Mouse (Mus musculus) kidney, adult 2 months (tissue): ENCODE measurements around the gene Abtb1. TPM values are rescaled to one million over a fixed set of nuclear protein-coding genes. Genes with fewer than 3 reads are reported as not detected.
A peak's percentile ranks its signal among the peaks of the same experiment; 100 is the strongest.

Source experiments
- DNase-seq: peaks from one replicate; pipeline ENCODE4 v3.0.0; 2021
- H3K27ac ChIP-seq: fragments of 200-500 bp; 2 replicates; pipeline ENCODE4 v1.5.1; 2012; ENCODE audit warnings: low read depth, low read length, control low read depth, inconsistent platforms; ENCODE audit not compliant: insufficient read depth
- H3K27me3 ChIP-seq: fragments of 200-500 bp; replicated peaks from 2 replicates; pipeline ENCODE4 v1.6.1; 2012; ENCODE audit warnings: mild to moderate bottlenecking, moderate library complexity, low read length, inconsistent platforms; ENCODE audit not compliant: control insufficient read depth, insufficient read depth
- H3K36me3 ChIP-seq: fragments of 200-500 bp; 2 replicates; pipeline ENCODE4 v1.6.1; 2012; ENCODE audit warnings: mild to moderate bottlenecking, moderate library complexity, low read length, inconsistent platforms; ENCODE audit not compliant: control insufficient read depth, insufficient read depth
- H3K4me1 ChIP-seq: fragments of 200-500 bp; 2 replicates; pipeline ENCODE4 v1.6.1; 2011; ENCODE audit warnings: low read length; ENCODE audit not compliant: control insufficient read depth, insufficient read depth
- H3K4me3 ChIP-seq: fragments of 200-500 bp; 2 replicates; pipeline ENCODE4 v1.5.1; 2011; ENCODE audit warnings: mild to moderate bottlenecking, low read depth, low read length, control low read depth; ENCODE audit not compliant: insufficient read depth
- CTCF ChIP-seq: fragments of 200-500 bp; conservative IDR thresholded peaks from 2 replicates; pipeline ENCODE4 v1.5.1; 2011; ENCODE audit warnings: low read depth, mild to moderate bottlenecking, control low read depth, low read length, moderate library complexity, mixed read lengths; ENCODE audit not compliant: insufficient read depth, insufficient read length
- POLR2A ChIP-seq: fragments of 200-500 bp; IDR thresholded peaks from one replicate; pipeline ENCODE4 v1.6.1; 2011; ENCODE audit warnings: low read depth, low read length, control low read depth
- WGBS: fragments of 180-500 bp; shearing (Covaris S2); methylation state at CpG from one replicate; pipeline ENCODE4 v1.1.7; 2018; 5-methylcytosine and 5-hydroxymethylcytosine counted together
- polyA plus RNA-seq: library from polyadenylated mRNA; depleted of rRNA; stranded (reverse); fragments of >200 nt; gene quantifications from 2 replicates; pipeline ENCODE4 v1.2.3, GENCODE M21; 2012

Abtb1 gene
- polyA plus RNA-seq, 1 experiment = 52.8 TPM

DNA sequence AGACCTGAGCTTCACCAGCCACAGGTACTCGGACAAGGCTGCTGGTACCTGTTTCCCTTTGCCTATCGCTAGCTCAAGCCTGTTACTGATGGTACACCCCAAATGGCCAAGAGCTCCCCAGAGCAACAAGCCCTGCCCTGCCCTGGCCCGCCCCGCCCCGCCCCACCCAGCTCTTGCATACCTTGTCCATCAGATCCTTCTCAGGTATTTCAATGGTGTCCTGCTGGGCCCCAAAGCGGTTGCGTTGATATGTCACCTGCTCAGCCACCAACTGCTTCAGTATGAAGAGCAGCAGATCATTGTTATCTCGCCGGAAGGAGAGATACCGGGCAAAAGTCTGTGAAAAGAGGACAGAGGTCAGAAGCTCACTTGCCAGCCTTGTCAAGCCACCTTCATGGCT lies 42.4 kb upstream of the Abtb1 start:
- Histone ChIP-seq H3K27me3 (no peaks in the 10 kb centered on the region), H3K27ac (no peak overlapping the region), H3K36me3 (no peaks in the 10 kb centered on the region), H3K4me3 (no peak overlapping the region), H3K4me1 (no peaks in the 10 kb centered on the region)
- TF ChIP-seq CTCF = no peak
- TF ChIP-seq POLR2A = no peak
- 93% methylated on average over 10 of the region's 10 CpGs for WGBS
- DNase-seq = no peak

- TF ChIP-seq POLR2A (no peak), CTCF (no peak)
- H3K4me3 ChIP-seq = no peak overlapping the region
- DNase-seq = no peak
- no peaks in the 10 kb centered on the region for H3K36me3 ChIP-seq
- no peak overlapping the region for H3K27ac ChIP-seq
- 94% methylated on average over 7 of the region's 7 CpGs for WGBS
- no peaks in the 10 kb centered on the region for H3K4me1 ChIP-seq
- no peaks in the 10 kb centered on the region for H3K27me3 ChIP-seq
These were observed 39.5 kb upstream of the Abtb1 start for GRCm38 (mm10) chr6:88881334-88881733.

- no peaks in the 10 kb centered on the region for H3K4me1 ChIP-seq
- TF ChIP-seq CTCF (no peak), POLR2A (no peak)
- no peaks in the 10 kb centered on the region for H3K36me3 ChIP-seq
- no peak for DNase-seq
- 70% methylated on average over 4 of the region's 4 CpGs for WGBS
- no peaks in the 10 kb centered on the region for H3K27me3 ChIP-seq
- no peak overlapping the region for H3K27ac ChIP-seq
- H3K4me3 ChIP-seq = no peak overlapping the region
These were observed 37.7 kb upstream of the Abtb1 start for GRCm38 (mm10) chr6:88879471-88879870.

DNA sequence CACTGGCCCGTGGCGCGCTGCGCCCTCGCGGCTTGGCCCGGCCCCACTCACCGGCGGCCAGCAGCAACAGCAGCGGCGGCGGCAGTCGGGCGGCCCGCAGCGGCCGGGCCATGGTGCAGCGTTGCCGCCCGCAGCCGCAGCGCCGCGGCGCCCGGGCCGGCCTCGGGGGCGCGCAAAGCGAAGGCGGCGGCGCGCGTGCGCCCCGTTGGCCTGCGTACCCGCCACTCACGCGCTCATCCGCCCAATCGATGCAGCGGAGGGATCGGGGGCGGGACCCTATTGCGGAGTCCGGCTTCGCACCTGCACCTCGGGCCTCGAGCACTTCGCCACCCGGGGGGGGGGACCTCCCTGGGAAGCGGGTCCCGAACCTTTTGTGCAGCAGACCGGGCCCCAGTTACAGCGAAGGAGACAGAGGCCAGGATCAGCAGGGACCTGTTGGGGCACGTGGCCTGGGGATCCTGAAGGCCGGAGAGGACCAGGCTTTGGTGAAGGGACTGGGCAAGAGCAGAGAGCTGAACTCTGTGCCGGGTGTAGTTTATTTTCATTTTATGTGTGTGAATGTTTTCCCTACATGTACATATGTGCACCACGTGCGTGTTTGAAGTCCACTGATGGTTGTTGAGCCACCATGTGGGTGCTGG lies 33.2 kb upstream of the Abtb1 start, which contains the start of gene Podxl2:
Podxl2 (minus strand) TSS at position 177 of the 641 bp plus-strand sequence.
- no peaks in the 10 kb centered on the region for H3K4me1 ChIP-seq
- no peaks in the 10 kb centered on the region for H3K36me3 ChIP-seq
- no peaks in the 10 kb centered on the region for H3K27me3 ChIP-seq
- H3K27ac ChIP-seq = no peak within 1 kb of the TSS
- peak within 1 kb of the TSS; percentile 53 for H3K4me3 ChIP-seq
- TF ChIP-seq POLR2A = no peak
- no peak for TF ChIP-seq CTCF
- DNase-seq = peak; percentile 54
- 8% methylated on average over 63 of the region's 63 CpGs for WGBS

DNA sequence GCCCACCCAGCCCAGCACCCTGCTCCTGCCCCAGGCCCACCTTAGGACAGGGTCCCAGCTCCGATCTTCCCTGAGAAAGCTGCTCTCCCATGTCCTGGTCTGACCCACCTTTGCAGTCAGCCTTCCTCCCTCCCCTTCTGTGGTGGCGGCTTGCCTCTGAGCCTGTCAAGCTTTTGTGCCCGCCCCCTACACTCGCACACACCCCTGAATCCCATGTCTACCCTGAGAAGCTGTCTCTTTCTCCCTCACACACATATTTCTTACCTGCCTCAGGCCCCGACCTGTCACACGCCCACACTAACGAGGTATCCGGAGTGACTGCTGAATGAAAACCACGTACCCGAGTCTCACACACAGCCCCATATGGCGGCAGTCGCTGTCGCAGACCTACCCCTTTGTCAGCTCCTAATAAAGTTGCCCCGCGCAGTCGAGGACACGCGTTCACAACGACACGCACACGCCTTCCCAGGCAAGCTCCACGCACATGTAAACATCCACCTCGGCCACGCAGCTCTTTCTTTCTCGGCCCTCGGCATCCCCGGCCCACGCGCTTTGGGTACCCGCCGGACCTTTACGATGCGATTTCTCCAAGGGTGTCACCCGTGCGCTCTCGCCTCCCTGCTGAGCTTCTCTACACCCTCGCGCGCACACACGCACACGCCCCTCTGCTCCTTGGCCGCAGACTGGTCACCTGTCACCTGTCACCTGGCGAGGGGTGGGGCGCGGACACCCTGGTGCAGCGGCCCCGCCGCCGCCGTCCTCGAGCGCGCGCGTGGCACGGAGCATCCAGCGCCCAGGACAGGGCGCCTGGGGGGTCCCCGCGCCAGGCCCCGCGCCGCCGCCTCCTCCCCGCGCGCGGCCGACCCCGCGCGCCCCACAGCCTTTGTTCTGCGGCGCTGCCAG lies 32.4 kb upstream of the Abtb1 start:
- H3K36me3 ChIP-seq = no peaks in the 10 kb centered on the region
- no peak for DNase-seq
- H3K27ac ChIP-seq = no peak overlapping the region
- H3K4me1 ChIP-seq = no peaks in the 10 kb centered on the region
- no peaks in the 10 kb centered on the region for H3K27me3 ChIP-seq
- H3K4me3 ChIP-seq = peak overlapping the region; percentile 53
- TF ChIP-seq CTCF = no peak
- no peak for TF ChIP-seq POLR2A
- 4% methylated on average over 74 of the region's 74 CpGs for whole genome bisulfite sequencing

DNA sequence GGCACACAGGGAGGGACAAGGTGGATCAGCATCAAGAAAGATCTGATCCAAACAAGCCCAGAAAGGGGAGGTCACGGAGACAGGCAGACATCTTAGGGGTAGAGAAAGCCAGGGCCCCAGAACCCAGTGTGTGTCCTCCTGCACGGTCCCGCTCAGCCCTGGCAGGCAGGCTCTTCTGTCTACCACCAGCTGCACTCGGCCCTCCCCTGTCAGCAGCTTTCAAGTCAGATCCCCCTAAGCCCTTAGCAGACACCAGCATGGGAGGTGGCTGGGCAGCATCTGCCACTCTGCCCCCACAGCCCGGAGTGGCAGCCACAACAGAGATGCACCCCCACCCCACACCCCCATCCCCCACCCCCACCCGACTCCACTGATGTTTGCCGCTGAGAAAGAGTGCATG lies 31.0 kb upstream of the Abtb1 start:
- Histone ChIP-seq H3K27me3 (no peaks in the 10 kb centered on the region), H3K4me3 (no peak overlapping the region), H3K36me3 (no peaks in the 10 kb centered on the region), H3K27ac (no peak overlapping the region), H3K4me1 (no peaks in the 10 kb centered on the region)
- TF ChIP-seq POLR2A = no peak
- no peak for TF ChIP-seq CTCF
- no peak for DNase-seq
- 62% methylated on average over 7 of the region's 7 CpGs for WGBS

GRCm38 (mm10) chr6:88871546-88871945 lies 29.8 kb upstream of the Abtb1 start:
- no peak for DNase-seq
- Histone ChIP-seq H3K27me3 (no peaks in the 10 kb centered on the region), H3K4me1 (no peaks in the 10 kb centered on the region), H3K4me3 (no peak overlapping the region), H3K36me3 (no peaks in the 10 kb centered on the region), H3K27ac (no peak overlapping the region)
- TF ChIP-seq CTCF (no peak), POLR2A (no peak)
- WGBS = 42% methylated on average over 8 of the region's 8 CpGs
